Mouse (Mus musculus): ENCODE measurements at regions not wholly inside any gene's neighbourhood (a gene's known extent, or its start where the extent isn't known, plus 50 kb on each side); places are given as distances from the start of the nearest gene placed in this dataset.

DNA sequence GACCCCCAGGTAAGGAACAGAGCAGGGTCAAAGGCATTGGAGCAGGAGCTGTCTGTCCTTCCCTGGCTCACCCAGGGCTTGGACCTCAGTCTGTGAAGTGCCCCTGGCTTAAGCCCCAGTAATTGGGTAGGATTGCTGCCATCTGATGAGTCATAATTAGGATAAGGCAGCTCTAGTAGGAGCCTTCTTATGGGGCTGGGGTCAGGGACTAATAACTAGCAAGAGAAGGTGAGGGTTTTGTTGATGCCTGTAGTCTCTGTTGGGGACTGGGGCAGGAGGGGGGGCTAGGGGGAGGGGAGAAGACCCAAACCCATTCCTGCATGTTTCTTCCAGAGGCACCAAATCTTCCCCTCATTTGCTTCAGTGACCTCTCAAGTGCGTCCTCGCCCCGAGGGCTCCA is 172.4 kb upstream of the Mki67 start:
- DNase-seq (ENCODE audit: low read depth, low spot score) = no peak

DNA sequence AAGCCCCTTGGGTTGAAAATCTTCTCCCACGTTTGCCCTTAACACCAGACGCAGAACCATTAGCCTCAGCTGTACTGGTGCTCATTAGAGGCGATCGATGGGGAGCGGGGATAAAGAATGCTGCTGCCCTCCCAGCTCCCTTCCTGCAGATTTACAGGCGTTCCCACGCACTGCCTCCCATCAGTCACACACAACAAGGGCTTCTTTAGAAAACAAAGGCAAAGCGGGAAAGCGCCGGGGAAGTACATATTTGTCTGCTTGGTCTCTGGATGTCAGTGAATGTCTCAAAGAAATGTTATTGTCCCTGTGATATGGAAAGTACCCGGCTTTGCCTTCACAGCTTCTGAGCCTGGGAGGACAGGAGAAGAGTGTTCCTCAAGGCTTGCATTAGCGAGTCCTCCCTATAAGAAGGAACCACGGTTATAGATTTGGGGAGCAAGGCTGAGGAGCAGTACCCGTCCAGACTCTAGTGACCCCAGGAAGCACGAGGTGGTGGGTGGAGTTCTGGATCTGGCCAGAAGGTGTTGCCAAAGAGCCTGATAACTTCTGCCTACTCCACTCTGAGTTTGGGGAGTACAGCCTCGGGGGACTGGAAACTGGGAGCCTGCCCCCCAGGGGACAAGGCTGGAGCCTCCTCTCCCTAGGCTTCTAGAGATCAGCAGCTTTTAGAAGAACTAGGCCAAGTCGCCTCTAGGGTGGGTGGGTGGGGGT is 173.0 kb upstream of the Mki67 start:
- DNase-seq (ENCODE audit: low read depth, low spot score) = peak; percentile 48

DNA sequence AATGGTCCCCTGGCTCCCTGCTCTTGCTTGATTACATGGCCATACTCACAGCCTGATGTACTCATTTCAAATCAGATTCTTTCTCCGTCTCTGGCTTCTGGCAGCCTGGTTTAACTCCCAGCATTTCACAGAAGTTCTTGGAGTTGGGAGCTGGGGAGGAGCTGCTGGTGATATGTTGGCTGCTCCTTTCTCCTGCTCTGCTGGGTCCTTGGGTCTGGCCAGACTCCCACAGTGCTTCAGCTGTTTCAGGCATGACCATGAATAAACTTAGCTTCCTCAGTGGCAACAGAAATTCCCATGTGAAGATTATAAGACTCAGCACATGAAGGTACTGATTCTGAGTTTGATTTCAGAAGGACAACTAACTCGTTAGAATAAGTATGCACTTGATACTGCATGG is 182.7 kb upstream of the Mki67 start:
- no peak for DNase-seq (ENCODE audit: low read depth, low spot score)

DNA sequence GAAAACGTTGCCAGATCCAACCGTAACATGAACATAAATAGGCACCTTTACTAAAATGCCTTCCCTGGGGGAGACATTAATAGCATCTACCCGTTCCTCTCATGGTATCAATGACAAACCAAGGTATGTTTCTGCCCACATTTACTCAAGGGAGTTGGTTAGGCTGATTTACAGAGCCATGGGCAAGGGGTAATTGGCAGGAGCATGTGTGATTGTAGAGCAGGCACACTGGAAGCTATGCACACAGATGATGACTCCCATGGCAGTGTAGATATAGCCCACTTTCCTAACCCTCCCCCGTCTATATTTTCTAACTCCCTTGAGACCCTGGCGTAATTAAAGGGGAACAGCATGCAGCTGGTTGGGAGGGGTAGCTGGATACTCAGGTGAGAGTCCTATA is 183.6 kb upstream of the Mki67 start:
- no peak for DNase-seq (ENCODE audit: low read depth, low spot score)

DNA sequence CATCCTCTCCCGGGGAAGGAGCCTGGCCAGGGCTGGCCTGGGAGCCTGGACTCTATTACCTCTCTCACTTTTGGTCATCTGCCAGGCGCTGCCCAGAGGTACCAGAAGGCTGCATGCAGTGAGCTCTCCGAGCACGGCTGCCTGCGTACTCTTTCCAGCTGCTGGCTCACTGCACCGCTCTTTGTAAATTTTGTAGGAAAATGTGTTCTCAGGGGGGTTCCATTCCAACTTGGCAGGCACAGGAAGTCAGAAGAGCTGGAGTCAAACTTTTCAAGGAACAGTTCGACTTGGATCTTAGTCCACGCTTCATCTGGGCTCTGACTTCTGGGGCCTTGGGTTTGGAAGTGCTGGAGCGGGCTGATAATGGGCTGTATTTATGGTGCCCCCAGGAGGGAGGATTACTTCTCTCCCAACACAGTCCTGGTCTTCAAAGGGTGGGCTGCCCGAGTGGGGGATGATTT is 184.7 kb upstream of the Mki67 start:
- peak; percentile 40 for DNase-seq (ENCODE audit: low read depth, low spot score)

DNA sequence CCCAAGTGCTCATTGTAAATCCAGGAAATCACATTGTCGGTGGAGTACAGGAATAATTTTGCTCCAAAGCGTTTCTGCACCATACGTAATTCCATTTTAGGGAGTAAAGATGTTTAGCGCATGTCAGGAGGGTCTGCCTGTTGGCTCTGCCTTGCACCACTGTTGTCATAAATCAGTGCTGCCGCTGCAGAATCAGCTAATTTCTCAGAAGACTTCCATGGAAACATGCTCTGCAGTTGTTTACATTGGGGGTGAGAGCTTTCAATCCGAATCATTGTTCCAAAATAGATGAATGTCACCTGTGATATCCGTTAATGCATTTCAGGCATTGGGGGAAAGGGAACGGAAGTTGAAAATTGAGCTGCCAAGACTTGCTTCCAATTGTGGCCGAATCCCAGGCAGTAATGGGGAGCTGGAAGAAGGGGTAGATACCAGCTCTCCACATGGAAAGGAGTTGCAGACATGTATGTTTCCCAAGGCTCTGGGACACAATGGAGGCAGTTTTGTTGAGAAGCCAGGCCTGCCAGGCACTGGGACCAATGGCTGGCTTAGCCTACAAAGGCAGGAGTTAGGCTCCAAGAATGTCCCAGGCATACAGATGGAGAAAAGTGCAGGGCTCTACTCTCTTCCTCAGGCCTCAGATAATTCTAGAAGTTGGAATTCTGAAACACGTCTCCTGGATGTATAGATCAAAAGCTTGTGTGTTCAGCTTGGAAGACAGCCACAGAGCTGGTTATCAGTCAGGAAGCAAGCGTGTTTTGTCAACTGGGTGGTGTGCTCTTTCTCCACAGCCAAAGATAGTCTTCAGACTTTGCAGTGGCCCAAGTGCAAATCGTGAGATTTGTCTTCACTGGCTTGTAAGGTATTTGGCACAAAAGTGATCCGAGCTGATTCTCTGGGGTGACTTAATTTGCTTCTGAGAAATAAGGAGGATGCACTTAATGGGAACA is 186.2 kb upstream of the Mki67 start:
- no peak for DNase-seq (ENCODE audit: low read depth, low spot score)

DNA sequence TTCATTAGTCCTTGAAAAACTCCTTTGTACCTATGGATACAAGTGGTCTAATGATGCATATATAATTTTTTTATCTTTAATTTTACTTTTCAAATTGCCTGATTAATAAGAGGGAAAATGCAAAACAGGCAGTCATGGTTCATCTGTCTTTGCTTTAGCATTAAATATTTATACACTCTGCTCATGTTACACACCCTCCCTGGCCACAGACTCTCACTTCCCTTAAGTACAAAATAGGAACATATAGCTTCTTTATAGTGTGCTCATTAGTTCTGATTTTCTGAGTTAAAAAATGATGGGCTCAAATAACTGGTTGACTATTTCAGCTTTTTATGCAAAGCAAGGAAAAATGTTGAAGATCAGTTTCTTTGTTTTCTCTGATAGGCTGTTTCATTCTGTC is 195.2 kb upstream of the Mki67 start:
- no peak for DNase-seq (ENCODE audit: low read depth, low spot score)

DNA sequence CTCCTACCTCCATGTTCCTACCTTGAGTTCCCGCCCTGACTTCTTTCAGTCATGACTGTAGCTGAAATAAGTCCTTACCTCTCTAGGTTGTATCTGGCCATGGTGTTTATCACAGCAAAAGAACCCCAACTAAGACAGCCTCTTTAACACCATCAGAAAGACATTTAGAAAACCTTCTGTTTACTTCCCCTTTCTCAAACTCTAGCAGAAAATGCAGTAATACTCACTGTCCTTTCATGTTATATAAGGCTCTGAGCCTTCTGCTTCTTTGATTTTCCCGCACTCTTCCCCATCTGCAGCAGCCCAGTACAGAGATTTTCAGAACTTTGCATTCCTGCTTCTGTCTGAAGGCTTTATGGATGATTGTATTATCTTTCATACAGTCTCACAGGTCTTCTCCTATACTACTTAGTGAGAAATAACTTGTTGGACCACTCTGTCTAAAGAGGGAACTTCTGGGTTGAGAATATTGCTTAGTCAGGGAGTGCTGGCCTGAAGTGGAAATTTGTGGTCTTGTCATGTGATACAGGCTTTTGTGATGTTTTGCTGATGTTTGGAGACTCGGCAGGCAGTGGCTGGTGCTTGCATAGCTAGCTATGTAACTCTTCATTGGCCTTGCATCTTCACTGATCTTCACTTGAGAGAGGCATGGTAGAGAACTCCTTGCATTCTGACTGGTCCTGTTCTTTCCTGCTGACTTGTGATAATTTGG is 197.9 kb upstream of the Mki67 start:
- DNase-seq (ENCODE audit: low read depth, low spot score) = no peak

DNA sequence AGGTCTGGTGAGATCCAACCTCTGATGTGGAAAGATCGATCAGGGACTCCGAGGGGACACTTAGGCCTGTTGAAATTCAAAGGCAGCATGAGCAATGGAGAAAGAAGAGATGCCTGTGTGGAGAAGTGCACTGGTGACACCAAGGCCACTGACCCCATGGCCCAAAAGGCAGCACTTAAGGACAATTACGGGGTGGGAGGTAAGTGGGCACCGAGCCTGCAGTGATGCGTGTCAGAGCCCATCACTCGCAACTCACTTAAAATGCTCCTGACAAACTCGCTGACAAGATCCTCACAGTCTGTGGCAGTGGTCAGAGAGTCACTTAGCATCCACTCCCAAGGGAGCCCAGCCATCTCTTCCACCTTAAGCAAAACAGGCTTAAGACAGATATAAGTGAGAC is 207.7 kb upstream of the Mki67 start:
- DNase-seq (ENCODE audit: low read depth, low spot score) = no peak

DNA sequence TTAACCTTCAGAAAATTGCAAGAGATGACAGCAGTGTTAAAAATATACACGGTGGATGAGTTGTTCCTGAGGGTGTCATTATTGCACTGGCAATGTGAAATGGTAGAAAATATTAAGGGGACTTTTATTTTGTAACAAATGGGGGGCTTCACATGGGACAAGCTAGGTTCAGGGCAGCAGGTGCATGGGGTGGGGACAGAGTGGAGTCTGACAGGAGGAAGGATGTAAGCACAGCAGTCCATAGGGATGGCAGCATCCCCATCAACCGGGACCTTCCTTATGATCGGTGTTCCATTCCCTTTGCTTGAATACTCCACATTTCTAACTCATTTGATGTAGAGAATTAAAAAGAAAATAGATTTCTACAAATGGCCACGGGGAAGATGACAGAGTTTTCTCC is 208.5 kb upstream of the Mki67 start:
- DNase-seq (ENCODE audit: low read depth, low spot score) = no peak

DNA sequence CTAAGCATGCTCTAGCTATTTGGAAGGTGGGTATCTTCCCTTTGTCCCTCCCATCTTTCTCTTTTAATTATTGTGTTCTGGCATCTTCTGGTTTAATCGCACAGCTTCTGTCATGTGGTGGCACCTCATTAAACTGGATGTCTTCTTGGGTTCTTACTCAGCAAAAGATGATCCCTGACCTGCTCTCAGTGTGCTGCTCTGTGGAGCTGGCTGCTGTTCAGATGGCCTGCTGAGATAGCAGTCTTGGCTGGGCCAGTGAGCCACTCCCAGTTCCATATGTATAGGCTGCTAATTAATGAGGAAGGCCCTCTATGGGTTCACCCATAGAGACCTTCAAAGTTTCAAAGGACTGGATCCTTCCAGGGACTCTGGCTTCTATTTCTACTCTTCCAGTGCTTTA is 213.9 kb upstream of the Mki67 start:
- DNase-seq (ENCODE audit: low read depth, low spot score) = no peak

DNA sequence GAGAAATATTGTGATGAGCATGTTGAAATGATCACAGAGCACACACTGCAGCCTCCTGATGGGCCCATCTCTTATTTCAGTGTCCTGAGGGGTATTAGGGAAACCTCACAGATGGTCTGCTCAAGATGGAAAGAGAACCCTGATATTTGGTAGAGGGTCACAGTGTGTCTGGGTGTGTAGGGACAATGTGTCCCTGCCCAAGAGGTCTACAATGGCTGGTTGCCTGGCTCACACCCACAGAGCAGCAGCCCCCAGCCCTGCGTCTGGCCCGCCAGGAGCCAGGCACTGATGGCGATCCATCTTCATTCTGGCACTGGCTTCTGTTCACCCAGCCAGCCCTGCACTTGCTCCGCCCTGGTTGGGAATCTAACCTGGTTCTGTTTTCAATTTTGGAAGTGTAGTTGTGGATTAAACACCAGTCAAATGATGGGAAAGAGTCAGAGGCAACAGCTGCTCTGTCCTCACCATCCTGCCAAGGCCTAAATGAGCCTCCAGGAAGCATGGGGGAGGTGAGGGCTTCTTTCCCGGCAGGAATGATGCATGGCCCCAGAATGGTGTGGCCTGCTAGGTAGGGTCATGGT is 216.5 kb upstream of the Mki67 start:
- DNase-seq (ENCODE audit: low read depth, low spot score) = no peak

DNA sequence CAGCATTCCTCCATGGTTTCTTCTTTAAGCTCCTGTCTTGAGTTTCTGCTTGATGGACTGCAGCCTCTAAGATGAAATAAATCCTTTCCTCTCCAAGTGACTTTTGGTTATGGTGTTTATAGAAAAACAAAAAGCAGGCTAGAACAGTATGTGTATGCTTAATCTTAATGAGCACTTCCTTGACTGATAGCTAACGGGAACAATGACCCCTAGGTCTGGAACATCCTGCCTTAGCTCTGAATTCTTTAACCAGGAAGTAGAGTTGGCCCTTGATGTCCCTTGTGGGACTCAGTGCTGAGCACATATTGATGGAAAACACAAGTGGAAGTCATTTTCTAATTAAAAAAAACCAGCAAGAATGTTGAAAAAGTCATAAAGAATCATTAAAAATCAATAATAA is 219.0 kb upstream of the Mki67 start:
- no peak for DNase-seq (ENCODE audit: low read depth, low spot score)

DNA sequence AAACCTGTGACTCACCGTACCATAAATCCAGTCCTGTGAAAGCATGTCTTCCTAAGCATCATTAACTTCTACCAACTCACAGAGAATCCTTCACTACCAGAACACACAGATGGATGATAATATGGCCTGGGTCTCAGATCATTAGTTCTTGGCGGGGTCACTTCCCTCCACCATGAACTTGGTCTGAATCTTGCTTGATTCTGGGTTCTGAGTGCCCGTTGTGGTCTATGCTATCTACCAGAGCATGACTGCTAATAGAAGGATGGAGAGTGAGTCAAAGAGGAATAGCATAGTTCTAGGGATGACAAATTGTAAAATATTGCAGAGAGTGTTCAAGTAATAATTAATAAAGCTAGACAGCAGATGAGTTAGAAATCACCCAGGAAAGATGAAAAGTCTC is 221.3 kb upstream of the Mki67 start:
- no peak for DNase-seq (ENCODE audit: low read depth, low spot score)

DNA sequence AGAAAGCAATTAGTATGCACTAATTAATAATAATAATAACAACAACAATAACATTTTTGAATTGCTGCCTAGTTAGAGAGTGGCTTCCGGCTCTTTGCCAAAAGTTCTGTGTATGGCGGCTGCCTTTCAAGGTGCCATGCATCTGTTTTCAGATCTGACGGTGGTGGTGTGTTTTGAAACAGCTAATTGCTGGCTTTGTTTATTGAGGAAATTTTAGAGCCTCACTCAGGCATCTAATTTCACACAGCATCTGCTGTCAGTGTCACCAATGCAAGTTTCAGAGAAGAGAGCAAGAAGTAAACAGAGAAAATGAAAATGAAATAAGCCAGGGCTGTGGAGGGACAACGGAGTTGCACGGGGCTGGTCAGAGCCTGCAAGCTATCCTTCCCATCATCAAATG is 223.2 kb upstream of the Mki67 start:
- no peak for DNase-seq (ENCODE audit: low read depth, low spot score)

DNA sequence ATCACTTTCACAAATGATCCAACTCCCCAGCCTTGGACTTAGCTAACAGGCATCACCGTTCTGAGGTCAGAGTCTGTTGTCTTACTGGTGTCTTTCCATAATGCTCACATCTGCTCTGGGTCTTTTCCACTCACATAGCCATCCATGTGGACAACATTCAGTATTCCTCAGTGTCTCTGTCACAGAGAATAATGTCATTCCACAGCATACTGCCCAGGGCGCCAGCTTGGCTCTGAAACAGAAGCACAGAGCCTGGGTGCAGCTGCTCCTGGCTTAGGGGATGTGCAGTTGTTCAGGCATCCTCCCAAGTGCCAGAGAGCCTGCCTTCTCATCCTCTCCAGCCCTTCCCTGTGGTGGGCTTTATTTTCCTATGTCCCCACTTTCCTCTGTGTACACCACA is 226.7 kb upstream of the Mki67 start:
- DNase-seq (ENCODE audit: low read depth, low spot score) = no peak

DNA sequence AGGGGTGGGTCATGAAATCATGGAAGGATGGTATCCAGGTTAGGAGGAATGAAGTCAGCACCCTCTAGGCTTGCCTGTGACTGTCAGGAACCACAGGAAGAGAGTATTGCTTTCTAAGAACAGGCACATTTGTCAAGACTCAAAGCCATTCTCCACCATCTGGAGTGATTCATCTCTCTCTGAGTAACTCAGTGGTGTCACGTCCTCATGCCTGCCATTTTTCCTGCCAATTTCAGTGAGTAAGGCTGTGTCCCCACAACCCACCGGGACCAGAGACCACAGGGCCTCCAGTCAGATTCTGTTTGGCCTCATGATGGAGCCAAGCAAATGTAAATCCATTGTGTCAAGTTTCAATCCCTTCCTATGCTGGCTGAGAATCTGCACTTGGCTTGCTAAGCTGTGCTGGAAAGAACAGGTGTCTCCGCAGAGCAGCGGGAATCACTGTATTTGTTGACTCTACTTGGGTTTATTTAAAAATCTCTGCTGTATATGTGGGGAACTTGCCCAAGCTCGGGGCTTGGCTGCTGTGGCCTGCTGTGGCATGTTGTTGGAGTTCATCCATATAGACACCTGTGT is 230.0 kb upstream of the Mki67 start:
- DNase-seq (ENCODE audit: low read depth, low spot score) = no peak

DNA sequence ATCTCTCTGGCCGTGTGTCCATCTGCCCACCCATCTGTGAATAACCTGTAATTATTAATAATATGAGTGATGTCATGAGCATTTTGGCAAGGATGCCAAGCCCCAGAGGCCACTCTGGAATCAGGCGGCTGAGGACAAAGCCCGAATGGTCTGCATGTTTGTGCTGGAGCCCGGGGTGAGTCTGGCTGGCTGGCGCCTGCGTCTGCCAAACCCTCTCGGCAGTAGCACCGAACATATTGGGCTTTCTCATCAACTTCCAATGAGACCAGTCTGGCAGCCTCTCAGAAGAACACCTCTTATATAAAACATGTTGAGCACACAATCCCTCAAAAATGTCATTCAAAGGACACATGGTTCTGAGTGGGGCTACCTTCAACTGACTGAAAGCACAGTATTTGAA is 244.9 kb upstream of the Mki67 start:
- DNase-seq (ENCODE audit: low read depth, low spot score) = no peak

DNA sequence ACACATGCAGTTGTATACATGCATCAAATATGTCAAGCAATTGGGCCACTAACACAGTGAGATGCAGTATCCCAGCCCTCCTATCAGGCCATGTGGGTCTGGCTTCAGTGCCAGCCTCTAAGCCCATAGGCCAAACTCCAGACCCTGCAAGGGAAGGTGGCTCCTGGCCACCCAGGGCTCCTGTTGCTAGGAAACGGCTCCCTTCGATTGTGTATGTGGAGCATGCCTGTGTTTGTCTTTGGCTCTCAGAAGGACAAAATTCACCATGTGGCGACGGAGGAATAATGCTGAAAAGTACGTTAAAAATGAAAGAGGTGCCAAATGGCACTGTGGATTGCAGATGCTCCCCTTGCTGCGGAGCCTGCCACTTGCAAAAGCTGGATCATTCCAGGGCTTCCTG is 249.4 kb upstream of the Mki67 start:
- no peak for DNase-seq (ENCODE audit: low read depth, low spot score)

DNA sequence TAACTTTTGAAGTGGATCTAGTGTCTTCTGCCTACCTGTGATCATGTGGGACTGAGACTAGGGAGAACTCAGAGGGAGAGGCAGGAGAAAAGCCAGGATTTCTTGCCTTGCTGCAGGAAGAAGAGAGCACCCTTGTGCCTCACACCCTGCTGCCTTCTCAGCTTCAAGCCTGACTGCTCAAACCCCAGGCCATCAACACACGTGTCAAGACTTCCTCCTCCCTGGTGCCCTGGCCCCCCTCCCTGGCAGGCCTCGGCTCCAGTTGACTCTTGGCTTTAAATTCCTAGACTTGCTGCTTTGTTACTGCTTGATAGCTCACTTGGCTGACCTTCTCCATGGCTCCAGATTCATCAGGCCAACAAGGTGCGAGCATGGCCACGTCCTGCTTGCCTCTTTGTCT is 250.1 kb upstream of the Mki67 start:
- no peak for DNase-seq (ENCODE audit: low read depth, low spot score)

DNA sequence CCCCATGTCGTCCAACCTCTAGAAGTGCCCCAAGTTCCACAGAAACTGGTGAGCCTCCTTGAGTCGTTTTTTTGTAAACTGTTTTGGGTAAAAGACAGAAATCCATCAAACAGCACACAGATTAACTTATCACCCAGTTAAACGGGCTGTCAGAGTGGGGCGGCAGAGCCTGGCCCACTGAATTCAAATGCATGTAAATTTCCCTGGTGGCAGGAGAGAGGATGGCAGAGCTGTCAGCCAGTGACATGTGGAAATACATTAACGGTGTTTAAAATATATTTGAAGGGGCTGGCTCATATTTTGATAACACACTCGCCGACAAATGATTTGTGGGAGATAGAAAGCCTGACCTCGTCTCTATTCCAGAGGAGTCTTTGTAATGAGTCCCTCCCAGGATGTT is 252.5 kb upstream of the Mki67 start:
- DNase-seq (ENCODE audit: low read depth, low spot score) = no peak

DNA sequence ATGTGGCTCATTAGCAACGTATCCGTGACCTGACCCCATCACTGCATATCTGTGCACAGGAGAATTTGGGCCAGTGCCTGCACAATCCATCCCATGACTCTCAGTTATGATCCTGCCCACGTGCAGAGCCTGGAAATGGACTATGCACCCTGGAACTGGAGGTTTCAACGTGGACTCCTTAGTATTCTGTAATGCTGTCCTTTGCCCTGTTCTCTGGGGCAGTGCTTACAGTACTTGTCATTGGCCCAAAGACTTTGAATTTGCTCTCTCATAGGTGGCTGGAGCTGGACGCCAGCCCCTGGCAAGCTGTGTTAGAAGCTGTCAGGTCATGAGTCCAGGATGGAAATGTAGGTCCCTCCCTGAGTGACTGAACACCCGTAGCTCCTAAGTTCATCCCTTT is 269.9 kb upstream of the Mki67 start:
- no peak for DNase-seq (ENCODE audit: low read depth, low spot score)

Measured in forelimb bud, embryonic 11.5 days (tissue).